Mouse (Mus musculus) adrenal gland, postnatal 14 days (tissue): ENCODE data around the gene Cgrrf1. TPM values are rescaled to one million over a fixed set of nuclear protein-coding genes. Genes with fewer than 3 reads are reported as not detected.
A peak's percentile ranks its signal among the peaks of the same experiment; 100 is the strongest.

Experiments used
- DNase-seq: peaks from one replicate; pipeline ENCODE4 v3.0.0; 2021; ENCODE audit warnings: mixed read lengths
- total RNA-seq: library from RNA; stranded (reverse); gene quantifications from 2 replicates; pipeline ENCODE4 v1.2.3, GENCODE M21; 2021

Cgrrf1 gene
- total RNA-seq, 1 experiment from 2014 or later, result 40.7 TPM

DNA sequence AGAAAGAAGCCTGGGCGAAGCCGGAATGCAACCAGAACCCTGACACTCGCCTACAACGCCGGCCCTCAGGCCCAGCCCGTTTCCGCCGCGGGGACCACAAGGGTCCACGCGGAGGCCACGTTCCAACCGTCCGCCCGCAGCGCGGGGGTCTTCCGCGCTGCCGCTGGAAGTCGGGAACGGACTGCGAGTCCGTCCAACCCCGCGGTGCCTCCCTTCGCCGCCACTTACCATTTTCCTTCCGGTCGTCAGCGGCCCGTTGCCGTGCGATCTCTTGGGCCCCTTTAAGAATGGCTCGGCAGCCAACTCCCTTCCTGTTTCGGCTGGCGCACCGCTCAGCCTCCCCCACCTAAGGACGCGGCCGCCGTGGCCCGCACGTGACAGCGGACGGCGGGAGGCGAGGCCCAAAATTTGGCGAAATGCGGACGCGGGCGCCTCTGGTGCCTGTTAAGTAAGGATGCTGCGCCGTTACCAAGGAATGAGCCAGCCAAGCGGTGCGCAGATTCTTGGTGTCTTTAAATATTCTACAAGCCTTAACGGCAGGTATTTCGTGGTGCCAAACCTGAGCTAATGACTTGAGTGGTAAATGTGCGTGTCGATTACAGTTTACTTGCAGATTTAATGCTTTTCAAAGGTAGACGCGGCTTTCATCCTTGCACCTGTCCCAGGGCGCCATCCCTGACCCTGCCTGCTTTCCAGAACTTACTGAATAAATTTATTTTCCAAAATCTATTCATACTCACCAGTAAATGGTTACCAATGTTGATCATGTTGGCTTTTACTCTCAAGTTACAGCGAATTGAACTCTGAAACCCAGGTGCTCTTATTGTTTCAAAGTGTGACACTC, 9.8 kb upstream of the Cgrrf1 start, which contains the start of gene Gmfb:
Gmfb (minus strand) TSS at position 370 of the 844 bp plus-strand sequence.
- peak; percentile 97 for DNase-seq

DNA sequence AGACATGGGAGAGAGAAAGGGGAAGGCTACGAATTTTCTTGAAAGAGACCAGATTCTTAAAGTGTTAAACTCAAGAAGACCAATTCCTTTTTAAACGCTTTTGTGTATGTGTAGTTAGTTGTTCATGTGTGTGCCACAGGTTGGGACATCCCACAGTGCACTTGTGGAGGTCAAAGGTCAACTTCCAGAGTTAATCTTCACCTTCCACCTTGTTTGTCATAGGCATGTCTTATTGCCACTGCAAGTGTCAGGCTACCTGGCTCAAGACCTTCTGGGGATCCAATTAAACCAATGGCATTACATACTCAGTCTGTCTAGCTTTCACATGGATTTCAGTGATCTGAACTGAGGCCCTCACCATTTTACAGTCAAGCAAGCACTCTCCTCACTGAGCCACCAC, 7.9 kb upstream of the Cgrrf1 start:
- DNase-seq, result no peak

DNA sequence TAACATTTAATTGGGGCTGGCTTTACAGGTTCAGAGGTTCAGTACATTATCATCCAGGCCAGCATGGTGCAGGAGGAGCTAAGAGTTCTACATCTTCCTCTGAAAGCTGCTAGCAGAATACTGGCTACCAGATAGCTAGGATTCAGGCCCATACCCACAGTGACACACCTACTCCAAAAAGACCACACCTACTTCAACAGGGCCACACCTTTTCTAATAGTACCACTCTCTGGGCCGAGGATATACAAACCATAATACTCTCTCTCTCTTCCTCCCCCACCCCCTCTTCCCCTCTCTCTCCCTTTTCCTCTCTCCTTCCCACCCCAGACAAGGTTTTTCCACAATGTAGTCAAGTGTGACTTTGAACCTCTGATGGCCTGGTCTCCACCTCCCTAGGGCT, 4.5 kb upstream of the Cgrrf1 start:
- DNase-seq, result no peak

DNA sequence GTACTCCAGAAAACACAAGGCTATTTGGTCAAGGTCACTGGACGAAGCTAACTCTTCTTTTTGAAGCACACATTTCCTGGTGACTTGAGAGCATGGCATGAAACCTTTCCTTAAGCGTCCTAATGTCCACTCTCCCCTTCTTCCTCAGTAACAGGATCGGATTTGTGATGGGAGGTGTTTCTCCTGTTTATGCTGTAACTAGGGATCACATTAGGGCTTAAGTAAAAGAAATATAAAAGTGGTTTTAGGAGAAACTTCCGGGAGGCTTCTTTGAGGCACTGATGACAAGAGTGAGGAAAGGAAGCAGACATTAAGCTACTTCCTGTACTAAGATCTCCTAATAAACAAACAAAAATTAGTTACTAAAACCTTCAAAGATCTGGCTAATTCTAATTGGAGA, 630 bp upstream of the Cgrrf1 start:
- no peak for DNase-seq

DNA sequence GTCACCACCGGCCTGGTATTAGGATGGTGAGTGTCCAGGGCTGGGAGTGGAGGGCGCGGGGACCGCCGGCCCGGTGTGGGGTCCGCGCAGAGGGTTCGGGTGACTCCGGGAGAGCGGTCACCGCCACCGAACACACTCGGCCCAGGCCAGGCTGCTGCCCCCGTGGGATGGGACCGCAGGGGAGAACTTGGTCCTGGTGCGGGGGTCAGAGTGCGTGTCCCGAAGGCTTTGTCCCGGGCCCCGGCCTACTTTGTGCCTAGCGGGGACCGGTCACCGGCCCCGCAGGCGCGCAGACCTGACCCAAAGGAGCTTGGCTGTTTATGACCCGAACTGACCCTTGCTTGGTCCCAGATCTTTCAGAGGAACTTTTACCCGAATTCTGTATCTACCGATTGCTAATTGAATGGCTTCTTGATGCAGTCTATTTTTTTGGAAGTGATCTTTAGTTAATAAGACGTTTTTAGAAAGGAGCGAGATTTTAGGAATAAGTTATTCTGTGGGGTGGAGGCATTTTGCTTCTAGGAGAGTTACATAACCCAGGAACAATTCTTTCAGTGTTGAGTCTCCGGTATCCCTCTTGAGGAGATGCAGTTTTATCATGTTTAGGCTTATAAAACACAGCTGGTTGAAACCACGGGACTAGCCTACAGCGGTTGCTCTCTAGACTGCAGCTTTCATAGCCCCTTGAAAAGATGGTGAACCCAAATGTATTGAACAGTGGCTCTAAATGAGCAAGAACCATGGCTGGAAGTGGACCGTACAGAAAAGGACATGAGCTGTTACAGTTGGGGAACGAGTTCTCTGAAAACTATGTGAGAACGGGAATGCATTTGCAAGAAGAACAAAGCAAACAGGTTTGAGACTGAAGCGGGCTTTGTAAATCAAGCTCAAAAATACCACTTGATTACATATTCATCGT, 688 bp downstream of the Cgrrf1 start:
- DNase-seq, result peak; percentile 62

DNA sequence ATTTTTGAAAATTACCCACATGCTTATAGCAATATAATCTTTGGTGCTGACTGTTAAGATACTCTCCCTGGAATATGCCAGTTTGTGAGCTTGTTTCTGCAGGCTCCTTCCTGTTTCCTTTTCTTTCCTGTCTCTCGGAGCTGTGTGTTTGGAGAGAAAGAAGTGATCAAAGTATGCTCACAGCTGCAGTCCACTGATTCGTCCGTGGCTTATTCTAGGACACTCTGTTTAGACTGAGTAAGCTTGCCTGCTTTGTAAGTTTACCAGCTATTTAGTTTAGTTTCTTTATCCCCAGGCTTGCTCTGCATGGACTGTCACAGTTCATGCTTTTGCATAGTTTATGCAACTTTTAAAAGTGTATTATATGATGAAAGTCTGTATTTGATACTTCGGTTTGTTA, 7.4 kb downstream of the Cgrrf1 start:
- no peak for DNase-seq

DNA sequence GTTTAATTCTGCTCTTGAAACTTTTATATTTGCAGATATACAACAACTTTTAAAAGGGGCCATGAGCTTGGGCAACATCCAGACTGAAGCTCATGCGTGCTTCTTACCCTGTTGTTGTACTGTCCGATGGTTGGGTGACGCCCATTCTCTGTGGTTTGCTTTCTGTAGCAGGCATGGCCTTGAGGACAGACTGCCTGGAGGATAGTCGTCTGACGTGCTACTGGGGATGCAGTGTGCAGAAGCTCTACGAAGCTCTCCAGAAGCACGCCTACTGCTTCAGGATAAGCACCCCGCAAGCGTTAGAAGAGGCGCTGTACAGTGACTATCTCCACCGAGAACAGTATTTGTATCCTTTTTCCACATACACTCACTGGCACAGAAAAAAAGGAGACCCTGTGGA, 13.8 kb downstream of the Cgrrf1 start:
- DNase-seq, result no peak

DNA sequence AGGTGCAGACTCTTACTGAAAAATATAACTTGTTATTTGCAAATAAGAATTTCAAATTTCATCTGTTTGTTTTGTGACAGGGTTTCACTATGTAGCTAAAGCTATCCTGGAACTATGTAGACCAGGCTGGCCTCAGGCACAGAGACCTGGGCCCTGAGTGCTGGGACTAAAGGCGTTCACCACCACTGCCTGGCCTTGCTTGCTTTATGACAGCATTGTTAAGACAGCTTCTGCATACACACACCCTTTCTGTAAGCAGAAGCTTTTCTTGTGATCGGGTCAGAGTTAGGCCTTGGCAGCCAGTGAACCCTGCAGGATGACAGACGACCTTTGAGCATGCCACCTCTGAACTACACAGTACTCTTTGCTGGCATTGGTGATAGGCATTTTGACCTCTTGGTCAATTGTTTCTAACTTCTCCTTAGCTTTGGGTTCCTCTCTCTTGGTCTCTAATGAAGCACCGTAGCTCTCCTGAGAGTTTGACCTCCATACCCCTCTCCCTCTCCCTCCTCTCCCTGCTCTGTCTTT, 16.2 kb downstream of the Cgrrf1 start:
- DNase-seq, result no peak

DNA sequence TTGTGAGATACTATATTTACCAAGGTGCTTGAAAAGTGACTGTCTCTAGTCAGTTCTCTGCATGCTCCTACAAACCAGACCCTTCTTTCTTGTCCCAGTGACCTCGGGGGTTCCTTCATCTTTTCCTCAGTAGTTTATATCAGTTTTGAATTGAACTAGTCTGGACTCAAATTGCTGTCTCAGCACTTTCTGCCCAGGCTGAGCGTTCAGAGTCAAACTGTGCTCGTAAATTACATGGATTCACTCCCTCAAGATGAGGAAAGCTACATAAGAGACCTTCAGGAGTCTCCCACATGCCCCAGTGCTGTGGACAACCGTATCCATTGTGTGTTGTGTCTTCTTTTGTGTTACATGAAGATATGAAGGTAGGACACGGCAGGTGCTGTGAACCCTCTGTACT, 16.8 kb downstream of the Cgrrf1 start:
- no peak for DNase-seq

DNA sequence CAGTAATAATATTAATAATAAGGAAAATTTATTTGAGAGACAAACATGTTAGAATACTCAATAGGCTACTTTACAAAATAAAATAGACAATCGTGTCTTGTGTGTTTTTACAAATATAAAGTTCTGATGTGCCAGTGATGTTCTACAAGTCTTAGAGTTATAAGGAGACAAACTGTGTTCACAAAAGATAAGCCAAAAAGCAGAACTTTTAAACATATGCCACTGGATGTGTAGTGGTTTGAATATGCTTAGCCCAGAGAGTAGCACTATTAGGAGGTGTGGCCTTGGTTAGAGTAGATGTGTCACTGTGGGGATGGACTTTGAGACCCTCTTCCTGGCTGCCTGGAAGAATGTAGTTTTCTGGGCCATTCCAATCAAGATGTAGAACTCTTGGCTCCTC, 17.8 kb downstream of the Cgrrf1 start:
- DNase-seq, result no peak

DNA sequence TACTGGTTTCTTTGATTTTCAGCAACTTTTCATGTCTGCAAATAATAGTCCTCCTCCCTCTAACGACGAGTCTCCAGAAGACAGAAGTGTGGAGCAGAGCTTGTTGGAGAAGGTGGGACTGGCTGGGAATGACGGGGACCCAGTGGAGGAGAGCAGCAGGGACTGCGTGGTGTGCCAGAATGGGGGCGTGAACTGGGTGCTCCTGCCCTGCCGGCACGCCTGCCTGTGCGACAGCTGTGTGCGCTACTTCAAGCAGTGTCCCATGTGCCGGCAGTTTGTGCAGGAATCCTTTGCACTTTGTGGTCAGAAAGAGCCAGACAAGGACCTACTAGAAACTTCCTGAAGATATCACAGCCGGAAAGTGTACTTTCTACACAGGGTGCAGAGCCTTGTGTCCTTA, 21.8 kb downstream of the Cgrrf1 start:
- no peak for DNase-seq

DNA sequence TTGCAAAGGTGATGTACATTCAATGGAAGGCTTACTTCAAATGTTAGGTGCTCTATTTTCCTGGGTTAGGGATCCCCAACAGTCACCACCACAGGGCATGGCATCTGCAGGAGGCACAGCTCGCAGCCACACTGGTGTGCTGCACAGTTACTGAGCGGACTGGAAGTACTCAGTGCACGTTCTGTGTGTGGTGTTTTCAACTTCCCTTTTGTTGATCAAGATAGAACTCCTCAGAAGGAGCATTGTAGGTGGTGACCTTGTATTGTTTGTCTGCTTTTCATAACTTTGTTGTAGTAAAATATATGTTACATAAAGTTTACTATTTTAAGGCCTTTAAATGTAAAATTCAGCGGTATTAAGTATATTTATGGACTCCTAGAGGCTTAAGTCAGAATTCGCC, 31.0 kb downstream of the Cgrrf1 start:
- no peak for DNase-seq

DNA sequence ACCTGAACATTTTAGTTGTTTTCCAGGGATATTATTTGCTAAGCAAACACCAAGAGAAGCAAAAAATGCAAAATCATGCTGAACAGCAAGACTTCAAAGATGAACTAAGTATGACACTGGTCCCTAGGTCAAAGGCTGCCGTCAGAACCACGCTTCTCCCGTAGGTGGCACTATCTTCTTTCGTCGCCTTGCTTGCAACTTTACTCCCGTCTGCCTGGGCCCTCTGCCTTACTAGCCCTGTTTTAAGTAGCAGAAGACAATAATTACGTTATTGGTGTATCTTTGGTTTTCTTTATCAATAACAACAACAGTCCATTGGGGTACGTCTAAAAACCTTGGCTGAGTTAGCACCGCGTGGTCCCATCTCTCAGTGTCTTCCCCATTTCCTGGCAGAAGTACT, 49.0 kb downstream of the Cgrrf1 start:
- DNase-seq, result peak; percentile 84

DNA sequence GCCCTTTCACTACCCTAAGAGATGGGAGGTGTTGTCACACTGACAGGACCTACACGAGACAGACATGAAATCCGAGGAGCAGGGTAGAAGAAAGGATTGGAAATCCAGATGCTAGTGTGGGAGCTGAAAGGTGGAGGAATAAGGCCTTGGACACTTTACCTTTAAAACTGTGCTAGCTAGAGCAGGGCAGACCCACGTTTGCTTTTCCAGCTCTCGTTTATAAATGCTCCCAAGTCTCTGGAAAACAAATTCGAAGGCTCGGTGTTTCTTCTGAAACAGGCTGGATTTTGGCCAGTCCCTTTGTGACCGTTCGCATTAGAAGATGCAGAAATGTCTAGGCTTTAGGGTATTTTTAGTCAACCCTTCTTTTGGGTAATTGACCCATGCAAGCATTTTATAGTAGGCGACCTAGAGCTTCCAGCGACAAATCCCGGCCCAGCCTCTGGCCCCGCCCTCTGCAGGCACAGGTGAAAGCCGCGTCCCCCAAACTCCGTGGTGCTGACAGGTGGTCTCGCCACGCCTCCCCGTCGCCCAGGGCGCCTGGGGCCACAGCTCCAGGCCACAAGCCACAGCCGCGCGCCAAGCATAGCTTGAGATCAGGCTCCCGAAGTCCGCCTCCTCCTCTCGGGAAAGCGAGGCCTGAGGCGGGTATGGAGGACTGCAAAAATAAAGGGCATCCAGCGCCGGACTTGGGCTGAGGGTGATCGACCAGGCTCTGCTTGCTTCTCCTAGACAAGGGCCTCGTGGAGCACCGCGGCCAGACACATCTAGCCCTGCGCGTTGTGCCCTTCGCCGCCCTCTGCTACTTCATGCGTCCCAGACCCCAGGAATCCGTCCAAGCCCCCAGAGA, 49.9 kb downstream of the Cgrrf1 start:
- DNase-seq, result no peak

DNA sequence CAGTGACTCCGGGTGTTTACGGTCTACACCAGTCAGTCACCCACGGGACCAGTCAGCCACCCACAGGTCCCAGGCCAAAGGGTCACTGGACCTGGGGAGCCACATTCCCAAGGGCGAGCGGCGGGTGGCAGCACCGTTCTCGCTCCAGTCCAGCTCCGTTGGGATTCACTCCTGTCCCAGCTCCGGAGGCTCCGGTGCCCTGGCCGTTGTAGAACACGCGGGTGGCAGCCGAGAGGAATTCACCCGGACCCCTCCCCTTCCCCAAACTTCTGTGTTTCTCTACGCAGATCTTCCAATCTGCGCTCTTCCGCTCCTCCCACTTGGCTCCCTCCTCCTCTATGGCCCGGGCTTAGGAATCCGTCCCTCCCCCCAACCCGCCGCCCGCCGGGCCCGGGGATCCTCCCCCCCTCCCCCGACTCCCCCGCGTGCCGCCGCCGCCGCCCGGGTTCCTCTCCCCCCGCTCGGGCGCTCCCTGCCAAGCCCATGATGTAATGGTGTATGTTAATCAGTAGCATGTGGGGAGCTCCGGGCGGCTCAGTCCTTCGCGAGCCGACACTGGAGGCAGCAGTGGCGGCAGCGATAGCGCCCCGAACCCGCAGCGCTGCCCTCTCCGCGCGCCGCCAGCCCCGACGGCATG, 50.6 kb downstream of the Cgrrf1 start, which contains the start of gene Samd4:
Samd4 (plus strand) TSS at position 424 of the 637 bp plus-strand sequence.
- DNase-seq, result peak; percentile 91

DNA sequence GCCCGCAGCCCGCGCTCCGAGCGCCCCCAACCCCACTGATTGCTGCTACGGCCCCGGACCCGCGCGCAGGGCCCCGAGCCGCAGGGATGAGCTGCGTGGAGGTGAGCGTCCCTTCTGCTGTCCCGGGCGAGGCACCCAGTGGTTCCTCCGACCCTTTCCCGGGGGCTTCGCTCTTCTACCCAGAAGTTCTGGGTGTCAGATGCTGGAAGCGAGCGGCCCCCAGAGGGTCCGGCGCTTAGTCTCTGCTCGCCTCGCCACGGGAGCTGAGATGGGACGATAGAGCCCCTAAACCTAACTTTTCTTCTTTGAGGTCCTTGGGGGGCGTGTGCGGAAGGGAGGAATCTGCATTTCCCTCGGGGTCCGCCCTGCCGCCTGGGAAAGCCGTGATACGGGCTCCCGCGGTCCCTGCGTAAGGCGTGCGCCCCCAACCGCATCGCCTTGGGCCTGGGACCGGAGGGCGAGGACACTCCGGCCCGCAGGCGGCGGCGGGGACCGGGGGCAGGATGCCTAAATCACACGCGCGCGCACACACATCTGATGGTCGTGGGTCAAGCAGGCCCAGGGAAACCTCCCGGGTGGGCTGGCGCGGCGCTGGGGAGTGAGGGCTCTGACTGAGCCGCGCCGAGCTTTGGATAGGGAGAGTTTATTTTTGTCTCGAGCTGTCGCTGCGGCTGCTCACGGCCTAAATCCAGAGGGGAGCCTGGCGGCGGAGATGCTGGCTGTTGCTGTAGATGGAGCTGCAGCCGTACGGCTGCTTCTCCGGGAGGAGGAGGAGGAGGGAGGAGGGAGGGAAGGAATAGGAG, 51.3 kb downstream of the Cgrrf1 start:
- peak; percentile 69 for DNase-seq

DNA sequence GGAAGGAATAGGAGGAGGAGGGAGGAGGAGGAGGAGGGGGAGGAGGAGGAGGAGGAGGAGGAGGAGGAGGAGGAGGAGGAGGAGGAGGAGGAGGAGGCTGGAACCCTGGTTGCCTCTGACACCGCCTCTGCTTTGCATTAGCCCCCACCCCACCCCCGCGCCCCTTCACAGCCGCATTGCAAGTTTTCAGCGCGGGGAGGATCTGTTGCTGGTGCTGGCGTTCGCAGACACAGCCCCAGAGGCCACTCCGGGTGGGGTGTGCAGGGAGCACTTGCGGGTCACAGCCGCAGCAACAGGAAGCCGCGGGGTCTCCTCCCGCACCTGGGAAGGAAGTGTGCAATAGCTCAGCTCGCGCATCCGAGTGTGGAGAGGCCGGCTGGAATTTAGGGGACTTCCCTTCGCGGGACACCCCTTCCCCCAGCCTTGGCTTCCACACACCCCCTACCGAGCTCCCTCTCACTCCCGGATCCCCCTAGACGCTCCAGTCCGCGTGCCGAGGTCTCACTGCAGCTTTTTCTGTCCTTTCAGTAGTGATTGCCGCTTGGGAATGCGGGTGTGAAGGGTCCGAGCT, 52.0 kb downstream of the Cgrrf1 start:
- DNase-seq, result peak; percentile 51

DNA sequence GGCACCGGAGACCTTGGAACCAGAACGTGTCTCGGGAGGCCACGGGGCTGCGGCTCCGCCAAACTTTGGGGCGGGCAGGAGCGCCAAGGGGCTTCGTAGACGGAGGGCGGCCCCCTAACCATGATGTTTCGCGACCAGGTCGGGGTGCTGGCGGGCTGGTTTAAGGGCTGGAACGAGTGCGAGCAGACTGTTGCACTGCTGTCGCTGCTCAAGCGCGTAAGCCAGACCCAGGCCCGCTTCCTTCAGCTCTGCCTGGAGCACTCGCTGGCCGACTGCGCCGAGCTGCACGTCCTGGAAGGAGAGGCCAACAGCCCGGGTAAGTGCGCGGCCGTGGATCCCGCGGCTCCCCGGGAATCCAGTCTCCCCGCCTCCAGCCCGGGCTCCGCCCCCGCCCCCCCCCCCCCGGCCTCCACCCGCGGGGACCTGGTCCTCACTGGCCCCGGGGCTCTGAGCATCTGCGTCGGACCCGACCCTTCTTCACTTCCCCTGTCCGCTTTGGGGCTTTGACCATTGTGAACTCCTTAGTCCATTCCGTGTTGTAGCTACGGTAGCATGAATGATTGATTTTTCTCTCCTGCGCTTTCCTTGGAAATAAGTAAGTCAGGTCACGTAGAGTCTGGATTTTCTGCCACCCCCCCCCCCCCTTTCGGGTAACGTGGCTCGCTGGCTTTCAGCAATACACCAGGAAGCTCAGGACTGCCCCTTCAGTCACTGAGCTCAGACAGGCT, 52.9 kb downstream of the Cgrrf1 start:
- peak; percentile 78 for DNase-seq

DNA sequence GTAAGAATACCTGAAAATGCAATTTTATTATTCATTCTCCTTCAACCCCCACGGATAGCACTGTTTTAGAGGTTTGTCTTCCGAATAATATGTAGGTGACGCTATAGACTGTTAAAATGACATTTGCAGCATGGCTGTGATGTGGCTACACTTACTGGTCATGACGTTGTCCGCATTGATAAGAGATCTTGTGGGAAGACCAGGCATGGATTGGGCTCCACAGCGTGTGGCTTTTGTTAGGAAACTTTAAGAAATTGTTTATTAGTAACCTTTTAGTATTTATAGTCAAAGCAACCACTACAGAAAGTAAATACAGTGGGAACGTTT, 53.5 kb downstream of the Cgrrf1 start:
- DNase-seq, result no peak

DNA sequence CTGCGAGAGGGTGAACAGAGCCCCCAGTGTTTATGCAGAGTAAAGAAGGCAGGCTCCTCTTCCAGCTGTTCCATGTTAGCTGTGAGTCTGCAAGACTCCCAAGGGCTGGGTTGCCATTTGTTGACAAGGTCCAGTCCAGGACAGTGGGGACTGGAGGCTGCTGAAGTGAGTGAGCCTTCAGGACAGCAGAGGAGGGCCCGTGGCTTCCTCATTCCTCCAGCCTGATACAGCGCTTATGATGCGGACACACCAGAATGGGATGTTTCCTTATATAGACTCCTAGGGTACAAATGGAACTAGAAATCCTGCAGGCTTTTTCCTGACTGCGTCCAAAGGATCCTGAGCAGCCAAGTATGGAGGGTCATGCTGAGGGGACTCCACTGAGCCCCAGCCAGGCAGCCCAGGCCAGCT, 54.0 kb downstream of the Cgrrf1 start:
- peak; percentile 17 for DNase-seq
